In the genomic region with DNA sequence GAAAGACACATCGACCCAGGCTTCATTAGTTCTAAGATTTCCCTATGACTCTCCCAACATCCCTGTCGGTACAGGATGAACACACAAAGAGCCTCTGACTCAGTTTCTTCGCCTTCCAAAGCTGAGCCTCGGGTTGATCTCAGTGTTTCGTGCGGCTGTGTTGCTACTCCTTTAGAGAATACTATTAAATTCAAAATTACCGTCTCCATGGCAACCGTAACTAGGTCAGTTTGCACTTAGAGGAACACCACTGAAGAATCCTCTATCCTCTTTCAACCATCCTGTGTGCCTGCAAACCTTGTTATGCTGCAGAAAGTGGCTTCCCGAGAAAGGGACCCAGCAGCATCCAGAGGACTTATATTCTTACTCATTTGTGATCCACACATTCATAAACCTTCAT, we compare ENCODE assay signal across 11 mouse cellular contexts. TPM values are rescaled to one million over a fixed set of nuclear protein-coding genes. Genes with fewer than 3 reads are reported as not detected.
A peak's percentile ranks its signal among the peaks of the same experiment; 100 is the strongest.
DNase-seq lines count a peak whose midpoint lies in the region; ATAC-seq and TF ChIP-seq lines count a peak whose summit lies in the region.
"Had no signal": no experiment of that assay in that cellular context is flagged by ENCODE, and none has a peak within 500 bp of the region (broad histone marks: within the 10 kb centered on the region; RNA-seq: fewer than 3 reads in every experiment).

No protein-coding gene starts in this region.

- TF ChIP-seq CTCF in lung, adult 2 months (IDR thresholded peaks at IDR 0.05; ENCODE audit: insufficient read depth, low read length): no peak

- 41% methylated on average over 9 of the region's 9 CpGs for WGBS in hindbrain, embryonic 16.5 days
- WGBS in midbrain, embryonic 15.5 days: 39% methylated on average over 9 of the region's 9 CpGs
- 81% methylated on average over 9 of the region's 9 CpGs for WGBS in lung, adult 2 months

- no peaks in the 10 kb centered on the region for H3K27me3 ChIP-seq in hindbrain, embryonic 16.5 days (replicated peaks; ENCODE audit: control insufficient read depth, insufficient read depth, low read length)
- H3K27me3 ChIP-seq in midbrain, embryonic 15.5 days (replicated peaks): no peaks in the 10 kb centered on the region

- no peaks in the 10 kb centered on the region for H3K9me3 ChIP-seq in hindbrain, embryonic 16.5 days (ENCODE audit: control insufficient read depth, low read length)
- H3K9me3 ChIP-seq in midbrain, embryonic 15.5 days: no peaks in the 10 kb centered on the region

- no peak overlapping the region for H3K4me3 ChIP-seq in hindbrain, embryonic 16.5 days (ENCODE audit: low read length)
- H3K4me3 ChIP-seq in midbrain, embryonic 15.5 days: no peak overlapping the region
- no peak overlapping the region for H3K4me3 ChIP-seq in lung, adult 2 months (replicated peaks; ENCODE audit: extremely low read depth, low read depth, low read length)

- peak overlapping the region; percentile 61 for H3K27ac ChIP-seq in hindbrain, embryonic 16.5 days (ENCODE audit: low read depth, low read length)
- H3K27ac ChIP-seq in midbrain, embryonic 15.5 days: peak overlapping the region; percentile 78

- peak; percentile 95 for ATAC-seq in hindbrain, embryonic 16.5 days
- ATAC-seq in midbrain, embryonic 15.5 days (replicated peaks): peak; percentile 94

- TF ChIP-seq POLR2A in lung, adult 2 months (IDR thresholded peaks at IDR 0.05; ENCODE audit: borderline replicate concordance, extremely low read depth, low read depth, low read length): no peak

- DNase-seq in left cerebral cortex, adult 11 months (ENCODE audit: low spot score): peak; percentile 66
- DNase-seq in left cerebral cortex, postnatal 4 days: no peak
- no peak for DNase-seq in heart, postnatal 10 days
- no peak for DNase-seq in lung, adult 2 months
- no peak for DNase-seq in ovary, postnatal 36 days (ENCODE audit: low spot score)
- no peak for DNase-seq in heart, adult 8-10 months (ENCODE audit: low spot score)
- DNase-seq: lung, postnatal 4 days; thymus, adult 2 months had no signal

- peaks cover 2% of the 10 kb centered on the region; the same call in 1 of the 2 replicates for H3K4me1 ChIP-seq in hindbrain, embryonic 16.5 days (ENCODE audit: control insufficient read depth, insufficient read depth, low read depth, low read length)
- H3K4me1 ChIP-seq in midbrain, embryonic 15.5 days: peaks cover 17% of the 10 kb centered on the region
- H3K4me1 ChIP-seq in lung, adult 2 months (ENCODE audit: control insufficient read depth, insufficient read depth, low read length): no peaks in the 10 kb centered on the region

- H3K36me3 ChIP-seq in hindbrain, embryonic 16.5 days (ENCODE audit: control insufficient read depth, insufficient read depth, low read length): no peaks in the 10 kb centered on the region
- no peaks in the 10 kb centered on the region for H3K36me3 ChIP-seq in midbrain, embryonic 15.5 days (replicated peaks)

- intact Hi-C loops in left cerebral cortex, postnatal 4 days (cut with DNase I): no loop called here
- intact Hi-C loops in heart, postnatal 10 days (cut with DNase I): no loop called here

- H3K4me2 ChIP-seq in hindbrain, embryonic 16.5 days (ENCODE audit: low read length): no peak overlapping the region
- no peak overlapping the region for H3K4me2 ChIP-seq in midbrain, embryonic 15.5 days

- no peak overlapping the region for H3K9ac ChIP-seq in hindbrain, embryonic 16.5 days (ENCODE audit: low read depth, low read length)
- no peak overlapping the region for H3K9ac ChIP-seq in midbrain, embryonic 15.5 days

RNA-seq across cellular contexts. Expression of gene Arhgef38, which starts 9.3 kb away (rescaled TPM):
- under 1 TPM; 0.10 to 0.14 TPM for total RNA-seq in left cerebral cortex, postnatal 4 days (2021)
- 0.04 TPM in 2 replicates for polyA plus RNA-seq in hindbrain, embryonic 16.5 days (2015; fragmentation: Nextera tagmentation; extraction: Ambion mirVana)
- 0.03 and 0.09 TPM in 2 replicates for polyA plus RNA-seq in midbrain, embryonic 15.5 days (2015; fragmentation: Nextera tagmentation; extraction: Ambion mirVana)
- not detected for total RNA-seq in heart, postnatal 10 days (2021)
- 5.4 and 8.2 TPM in 2 replicates for polyA plus RNA-seq in lung, adult 2 months (2012; rRNA removed)
- total RNA-seq in heart, adult 8-10 months (2022): under 1 TPM in 1 of 4 experiments, not detected in 3; 0.46 TPM
- polyA plus RNA-seq: limb, embryonic 11.5 days had no signal
